Mouse (Mus musculus): ENCODE results near the gene Snrpb. TPM values are rescaled to one million over a fixed set of nuclear protein-coding genes. Genes with fewer than 3 reads are reported as not detected.

Snrpb gene
- 414 and 435 TPM in 2 replicates for polyA plus RNA-seq (2014; fragmentation: Nextera tagmentation; extraction: Ambion mirVana)

GRCm38 (mm10) chr2:130178706-130179506 is at the start of gene Snrpb:
Snrpb (minus strand) TSS chr2:130179403.
- Histone ChIP-seq H3K36me3 (ENCODE audit: control insufficient read depth, insufficient read depth, low read length) (peaks cover 32% of the 10 kb centered on the region), H3K27ac (replicated peaks in 1 of 2; ENCODE audit: control insufficient read depth in 1 of 2, insufficient read depth in 1 of 2, low read depth in 2 of 2, low read length in 2 of 2) (peak within 1 kb of the TSS; percentile 87 to 96), H3K4me3 (ENCODE audit: control insufficient read depth in 1 of 2, insufficient read depth in 1 of 2, low read depth in 1 of 2, low read length in 2 of 2) (peak within 1 kb of the TSS; percentile 87 to 98), H3K4me2 (ENCODE audit: low read length) (peak within 1 kb of the TSS; percentile 87), H3K9ac (ENCODE audit: low read length) (peak within 1 kb of the TSS; percentile 100), H3K27me3 (ENCODE audit: control insufficient read depth, insufficient read depth, low read length) (no peaks in the 10 kb centered on the region), H3K9me3 (ENCODE audit: control insufficient read depth, low read length) (0 out of 2 replicates have a peak, but pooled peaks cover 3% of the 10 kb centered on the region), H3K4me1 (ENCODE audit: control insufficient read depth in 2 of 2, insufficient read depth in 2 of 2, low read length in 2 of 2) (peaks cover 3 to 20% of the 10 kb centered on the region in 2 experiments)
- under 1% methylated on average over 79 of the region's 81 CpGs for WGBS
- peak; percentile 87; the same call in 1 of the 2 replicates for ATAC-seq (ENCODE audit: insufficient number of reproducible peaks, insufficient read depth, low FRiP score, low read depth)

- Histone ChIP-seq H3K4me1 (ENCODE audit: control insufficient read depth in 2 of 2, insufficient read depth in 2 of 2, low read length in 2 of 2) (no peaks in the 10 kb centered on the region), H3K27ac (replicated peaks in 1 of 2; ENCODE audit: control insufficient read depth in 1 of 2, insufficient read depth in 1 of 2, low read depth in 2 of 2, low read length in 2 of 2) (no peak overlapping the region), H3K36me3 (ENCODE audit: control insufficient read depth, insufficient read depth, low read length) (no peaks in the 10 kb centered on the region), H3K4me2 (ENCODE audit: low read length) (no peak overlapping the region), H3K9ac (ENCODE audit: low read length) (no peak overlapping the region), H3K27me3 (ENCODE audit: control insufficient read depth, insufficient read depth, low read length) (no peaks in the 10 kb centered on the region), H3K4me3 (ENCODE audit: control insufficient read depth in 1 of 2, insufficient read depth in 1 of 2, low read depth in 1 of 2, low read length in 2 of 2) (no peak overlapping the region), H3K9me3 (ENCODE audit: control insufficient read depth, low read length) (no peaks in the 10 kb centered on the region)
- 80% methylated on average over 2 of the region's 2 CpGs for WGBS
- ATAC-seq (ENCODE audit: insufficient number of reproducible peaks, insufficient read depth, low FRiP score, low read depth), result no peak
Measured at GRCm38 (mm10) chr2:130211581-130211980, 32.4 kb upstream of the Snrpb start.

- H3K27ac ChIP-seq (replicated peaks in 1 of 2; ENCODE audit: control insufficient read depth in 1 of 2, insufficient read depth in 1 of 2, low read depth in 2 of 2, low read length in 2 of 2), result no peak overlapping the region
- no peak overlapping the region for H3K4me3 ChIP-seq (ENCODE audit: control insufficient read depth in 1 of 2, insufficient read depth in 1 of 2, low read depth in 1 of 2, low read length in 2 of 2)
- no peaks in the 10 kb centered on the region for H3K4me1 ChIP-seq (ENCODE audit: control insufficient read depth in 2 of 2, insufficient read depth in 2 of 2, low read length in 2 of 2)
- H3K4me2 ChIP-seq (ENCODE audit: low read length), result no peak overlapping the region
- ATAC-seq (ENCODE audit: insufficient number of reproducible peaks, insufficient read depth, low FRiP score, low read depth), result no peak
- H3K36me3 ChIP-seq (ENCODE audit: control insufficient read depth, insufficient read depth, low read length), result no peaks in the 10 kb centered on the region
- H3K27me3 ChIP-seq (ENCODE audit: control insufficient read depth, insufficient read depth, low read length), result no peaks in the 10 kb centered on the region
- H3K9ac ChIP-seq (ENCODE audit: low read length), result no peak overlapping the region
- WGBS, result 92% methylated on average over 3 of the region's 3 CpGs
- no peaks in the 10 kb centered on the region for H3K9me3 ChIP-seq (ENCODE audit: control insufficient read depth, low read length)
Measured at GRCm38 (mm10) chr2:130209636-130210035, 30.4 kb upstream of the Snrpb start.

- no peaks in the 10 kb centered on the region for H3K27me3 ChIP-seq (ENCODE audit: control insufficient read depth, insufficient read depth, low read length)
- no peak for ATAC-seq (ENCODE audit: insufficient number of reproducible peaks, insufficient read depth, low FRiP score, low read depth)
- WGBS, result 79% methylated on average over 3 of the region's 3 CpGs
- H3K9ac ChIP-seq (ENCODE audit: low read length), result no peak overlapping the region
- H3K27ac ChIP-seq (replicated peaks in 1 of 2; ENCODE audit: control insufficient read depth in 1 of 2, insufficient read depth in 1 of 2, low read depth in 2 of 2, low read length in 2 of 2), result no peak overlapping the region
- H3K9me3 ChIP-seq (ENCODE audit: control insufficient read depth, low read length), result no peaks in the 10 kb centered on the region
- H3K4me3 ChIP-seq (ENCODE audit: control insufficient read depth in 1 of 2, insufficient read depth in 1 of 2, low read depth in 1 of 2, low read length in 2 of 2), result no peak overlapping the region
- no peaks in the 10 kb centered on the region for H3K36me3 ChIP-seq (ENCODE audit: control insufficient read depth, insufficient read depth, low read length)
- H3K4me2 ChIP-seq (ENCODE audit: low read length), result no peak overlapping the region
- H3K4me1 ChIP-seq (ENCODE audit: control insufficient read depth in 2 of 2, insufficient read depth in 2 of 2, low read length in 2 of 2), result no peaks in the 10 kb centered on the region
Measured at GRCm38 (mm10) chr2:130207996-130208395, 28.8 kb upstream of the Snrpb start.

- no peaks in the 10 kb centered on the region for H3K36me3 ChIP-seq (ENCODE audit: control insufficient read depth, insufficient read depth, low read length)
- no peak for ATAC-seq (ENCODE audit: insufficient number of reproducible peaks, insufficient read depth, low FRiP score, low read depth)
- WGBS, result 58% methylated on average over 2 of the region's 2 CpGs
Measured at GRCm38 (mm10) chr2:130207376-130207775, 28.2 kb upstream of the Snrpb start.

GRCm38 (mm10) chr2:130200961-130201360 is 21.8 kb upstream of the Snrpb start:
- H3K4me2 ChIP-seq (ENCODE audit: low read length), result no peak overlapping the region
- no peaks in the 10 kb centered on the region for H3K36me3 ChIP-seq (ENCODE audit: control insufficient read depth, insufficient read depth, low read length)
- H3K27ac ChIP-seq (replicated peaks in 1 of 2; ENCODE audit: control insufficient read depth in 1 of 2, insufficient read depth in 1 of 2, low read depth in 2 of 2, low read length in 2 of 2), result no peak overlapping the region
- H3K4me1 ChIP-seq (ENCODE audit: control insufficient read depth in 2 of 2, insufficient read depth in 2 of 2, low read length in 2 of 2), result no peaks in the 10 kb centered on the region
- H3K27me3 ChIP-seq (ENCODE audit: control insufficient read depth, insufficient read depth, low read length), result no peaks in the 10 kb centered on the region
- H3K4me3 ChIP-seq (ENCODE audit: control insufficient read depth in 1 of 2, insufficient read depth in 1 of 2, low read depth in 1 of 2, low read length in 2 of 2), result no peak overlapping the region
- H3K9ac ChIP-seq (ENCODE audit: low read length), result no peak overlapping the region
- WGBS, result 86% methylated on average over 5 of the region's 5 CpGs
- ATAC-seq (ENCODE audit: insufficient number of reproducible peaks, insufficient read depth, low FRiP score, low read depth), result no peak
- H3K9me3 ChIP-seq (ENCODE audit: control insufficient read depth, low read length), result no peaks in the 10 kb centered on the region

More at GRCm38 (mm10) chr2:130207376-130207775, 28.2 kb upstream of the Snrpb start:
- no peak overlapping the region for H3K4me3 ChIP-seq (ENCODE audit: control insufficient read depth in 1 of 2, insufficient read depth in 1 of 2, low read depth in 1 of 2, low read length in 2 of 2)
- H3K4me2 ChIP-seq (ENCODE audit: low read length), result no peak overlapping the region
- H3K27ac ChIP-seq (replicated peaks in 1 of 2; ENCODE audit: control insufficient read depth in 1 of 2, insufficient read depth in 1 of 2, low read depth in 2 of 2, low read length in 2 of 2), result no peak overlapping the region
- H3K27me3 ChIP-seq (ENCODE audit: control insufficient read depth, insufficient read depth, low read length), result no peaks in the 10 kb centered on the region
- no peaks in the 10 kb centered on the region for H3K4me1 ChIP-seq (ENCODE audit: control insufficient read depth in 2 of 2, insufficient read depth in 2 of 2, low read length in 2 of 2)
- H3K9me3 ChIP-seq (ENCODE audit: control insufficient read depth, low read length), result no peaks in the 10 kb centered on the region
- H3K9ac ChIP-seq (ENCODE audit: low read length), result no peak overlapping the region

GRCm38 (mm10) chr2:130194894-130195293 is 15.7 kb upstream of the Snrpb start, which contains the start of gene Tmc2:
Tmc2 (plus strand) TSS chr2:130195194.
- Histone ChIP-seq H3K27me3 (ENCODE audit: control insufficient read depth, insufficient read depth, low read length) (no peaks in the 10 kb centered on the region), H3K36me3 (ENCODE audit: control insufficient read depth, insufficient read depth, low read length) (no peaks in the 10 kb centered on the region), H3K9ac (ENCODE audit: low read length) (no peak within 1 kb of the TSS), H3K4me1 (ENCODE audit: control insufficient read depth in 2 of 2, insufficient read depth in 2 of 2, low read length in 2 of 2) (no peaks in the 10 kb centered on the region), H3K4me3 (ENCODE audit: control insufficient read depth in 1 of 2, insufficient read depth in 1 of 2, low read depth in 1 of 2, low read length in 2 of 2) (no peak within 1 kb of the TSS), H3K4me2 (ENCODE audit: low read length) (no peak within 1 kb of the TSS), H3K9me3 (ENCODE audit: control insufficient read depth, low read length) (0 out of 2 replicates have a peak, but pooled peaks cover 2% of the 10 kb centered on the region), H3K27ac (replicated peaks in 1 of 2; ENCODE audit: control insufficient read depth in 1 of 2, insufficient read depth in 1 of 2, low read depth in 2 of 2, low read length in 2 of 2) (no peak within 1 kb of the TSS)
- 90% methylated on average over 16 of the region's 16 CpGs for WGBS
- ATAC-seq (ENCODE audit: insufficient number of reproducible peaks, insufficient read depth, low FRiP score, low read depth), result no peak

All from heart, embryonic 14.5 days (tissue).